Mouse (Mus musculus) intestine, embryonic 15.5 days (tissue): ENCODE data around the gene Nus1. TPM values are rescaled to one million over a fixed set of nuclear protein-coding genes. Genes with fewer than 3 reads are reported as not detected.

ENCODE experiments used
- ATAC-seq: fragments of 200-750 bp; cut with Nextera tagmentation; 2 replicates; pipeline ENCODE4 v1.8.0; 2017; ENCODE audit warnings: moderate TSS enrichment, moderate library complexity
- H3K27ac ChIP-seq: fragments of 300-500 bp; sonication (generic); 2 replicates; pipeline ENCODE4 v1.5.1; 2015; ENCODE audit warnings: mild to moderate bottlenecking, inconsistent platforms
- H3K27me3 ChIP-seq: fragments of 300-500 bp; sonication (generic); replicated peaks from 2 replicates; pipeline ENCODE4 v1.6.1; 2015; ENCODE audit warnings: inconsistent platforms
- H3K36me3 ChIP-seq: fragments of 300-500 bp; sonication (generic); 2 replicates; pipeline ENCODE4 v1.6.1; 2015; ENCODE audit warnings: inconsistent platforms
- H3K4me1 ChIP-seq: fragments of 300-500 bp; sonication (generic); replicated peaks from 2 replicates; pipeline ENCODE4 v1.6.1; 2015; ENCODE audit warnings: inconsistent platforms
- H3K4me2 ChIP-seq: fragments of 300-500 bp; sonication (generic); replicated peaks from 2 replicates; pipeline ENCODE4 v1.6.1; 2015; ENCODE audit warnings: mild to moderate bottlenecking, inconsistent platforms
- H3K4me3 ChIP-seq: fragments of 300-500 bp; sonication (generic); replicated peaks from 2 replicates; pipeline ENCODE4 v1.5.1; 2015; ENCODE audit warnings: inconsistent platforms
- H3K9ac ChIP-seq: fragments of 300-500 bp; sonication (generic); 2 replicates; pipeline ENCODE4 v1.6.1; 2015; ENCODE audit warnings: inconsistent platforms
- H3K9me3 ChIP-seq: fragments of 300-500 bp; sonication (generic); 2 replicates; pipeline ENCODE4 v1.6.1; 2016; ENCODE audit warnings: inconsistent platforms
- WGBS: fragments of 180-500 bp; shearing (Covaris S2); methylation state at CpG from one replicate; pipeline ENCODE4 v1.1.7; 2015; 5-methylcytosine and 5-hydroxymethylcytosine counted together
- polyA plus RNA-seq: library from polyadenylated mRNA; unstranded; fragments of >200 nt; fragmentation: Nextera tagmentation; extraction: Ambion mirVana; gene quantifications from 2 replicates; pipeline ENCODE4 v1.2.1, GENCODE M21; 2015

The Nus1 gene
- polyA plus RNA-seq, 1 experiment from 2014 or later, result 15.7 TPM

GRCm38 (mm10) chr10:52388922-52389430 lies 28.4 kb upstream of the Nus1 start, which contains the start of gene Nepn:
Gene Nepn, plus strand, starts transcription at chr10:52388972.
- no peaks in the 10 kb centered on the region for H3K9me3 ChIP-seq
- no peaks in the 10 kb centered on the region for H3K27me3 ChIP-seq
- no peak within 1 kb of the TSS for H3K27ac ChIP-seq
- H3K9ac ChIP-seq, result no peak within 1 kb of the TSS
- H3K4me2 ChIP-seq, result no peak within 1 kb of the TSS
- WGBS, result 72% methylated on average over 5 of the region's 5 CpGs
- H3K4me3 ChIP-seq, result no peak within 1 kb of the TSS
- H3K36me3 ChIP-seq, result no peaks in the 10 kb centered on the region
- no peak for ATAC-seq
- no peaks in the 10 kb centered on the region for H3K4me1 ChIP-seq

- H3K4me2 ChIP-seq, result no peak overlapping the region
- H3K9ac ChIP-seq, result no peak overlapping the region
- WGBS, result 78% methylated on average over 3 of the region's 3 CpGs
- H3K27me3 ChIP-seq, result no peaks in the 10 kb centered on the region
- H3K4me3 ChIP-seq, result no peak overlapping the region
- H3K4me1 ChIP-seq, result no peaks in the 10 kb centered on the region
- no peak for ATAC-seq
- no peaks in the 10 kb centered on the region for H3K9me3 ChIP-seq
- H3K36me3 ChIP-seq, result no peaks in the 10 kb centered on the region
- H3K27ac ChIP-seq, result no peak overlapping the region
These were observed 27.9 kb upstream of the Nus1 start for GRCm38 (mm10) chr10:52389438-52389837.

DNA sequence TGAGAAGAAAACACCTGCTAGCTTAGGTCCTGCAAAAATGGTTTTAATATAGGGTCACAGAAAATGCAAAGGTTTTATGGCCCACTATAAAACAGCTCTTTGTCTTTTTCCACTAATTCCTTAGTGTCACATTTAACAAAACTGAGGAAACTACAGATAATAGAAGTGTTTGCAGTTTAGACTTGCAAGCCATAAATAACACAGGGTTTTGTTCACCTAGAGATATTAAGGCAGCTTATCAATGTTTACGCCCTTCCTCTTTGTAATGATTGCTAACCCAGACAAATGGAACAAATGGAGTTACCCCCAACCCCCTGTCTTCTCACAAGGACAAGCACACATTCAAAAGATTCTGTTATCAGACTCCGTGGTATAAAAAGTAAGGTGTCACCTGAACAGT lies 26.1 kb upstream of the Nus1 start:
- ATAC-seq, result peak; percentile 62
- WGBS, result 47% methylated on average over 2 of the region's 2 CpGs

DNA sequence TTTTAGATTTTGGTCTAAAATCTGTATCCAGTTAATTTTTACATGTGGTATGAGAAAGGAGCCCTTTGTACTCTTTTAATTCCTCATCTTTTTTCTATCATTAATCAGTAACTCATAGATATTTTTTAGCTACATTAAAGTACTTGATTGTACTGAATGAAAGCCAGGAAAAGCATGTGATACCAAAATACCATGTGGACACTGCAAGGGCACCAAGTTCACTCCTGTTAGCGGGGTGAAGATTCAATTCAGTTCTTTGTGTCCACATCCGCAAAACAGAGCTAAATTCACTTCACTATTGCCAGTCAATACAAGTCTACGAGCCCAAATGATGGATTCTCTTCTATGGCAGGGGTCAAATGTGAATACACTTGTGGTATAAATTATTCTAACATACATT lies 20.7 kb upstream of the Nus1 start:
- WGBS, result 85% methylated on average over 3 of the region's 3 CpGs
- no peak overlapping the region for H3K27ac ChIP-seq
- H3K9me3 ChIP-seq, result no peaks in the 10 kb centered on the region
- H3K9ac ChIP-seq, result no peak overlapping the region
- H3K4me3 ChIP-seq, result no peak overlapping the region
- H3K4me1 ChIP-seq, result no peaks in the 10 kb centered on the region
- no peak for ATAC-seq
- H3K27me3 ChIP-seq, result no peaks in the 10 kb centered on the region
- H3K36me3 ChIP-seq, result no peaks in the 10 kb centered on the region
- H3K4me2 ChIP-seq, result no peak overlapping the region

More for the DNA sequence above, 26.1 kb upstream of the Nus1 start:
- no peaks in the 10 kb centered on the region for H3K36me3 ChIP-seq
- no peak overlapping the region for H3K4me3 ChIP-seq
- H3K9me3 ChIP-seq, result no peaks in the 10 kb centered on the region
- no peak overlapping the region for H3K27ac ChIP-seq
- H3K9ac ChIP-seq, result no peak overlapping the region
- no peaks in the 10 kb centered on the region for H3K27me3 ChIP-seq
- H3K4me2 ChIP-seq, result no peak overlapping the region
- H3K4me1 ChIP-seq, result no peaks in the 10 kb centered on the region

GRCm38 (mm10) chr10:52398715-52399114 lies 18.6 kb upstream of the Nus1 start:
- Histone ChIP-seq H3K27me3 (no peaks in the 10 kb centered on the region), H3K9ac (no peak overlapping the region), H3K4me3 (no peak overlapping the region), H3K4me1 (no peaks in the 10 kb centered on the region), H3K9me3 (no peaks in the 10 kb centered on the region), H3K27ac (no peak overlapping the region), H3K36me3 (no peaks in the 10 kb centered on the region), H3K4me2 (no peak overlapping the region)
- 76% methylated on average over 2 of the region's 2 CpGs for WGBS
- ATAC-seq, result no peak

- Histone ChIP-seq H3K4me1 (no peaks in the 10 kb centered on the region), H3K9ac (no peak overlapping the region), H3K36me3 (no peaks in the 10 kb centered on the region), H3K4me2 (no peak overlapping the region), H3K27ac (no peak overlapping the region), H3K9me3 (no peaks in the 10 kb centered on the region), H3K4me3 (no peak overlapping the region), H3K27me3 (no peaks in the 10 kb centered on the region)
- no peak for ATAC-seq
- 63% methylated on average over 3 of the region's 3 CpGs for WGBS
These were observed 17.6 kb upstream of the Nus1 start for GRCm38 (mm10) chr10:52399722-52400121.

DNA sequence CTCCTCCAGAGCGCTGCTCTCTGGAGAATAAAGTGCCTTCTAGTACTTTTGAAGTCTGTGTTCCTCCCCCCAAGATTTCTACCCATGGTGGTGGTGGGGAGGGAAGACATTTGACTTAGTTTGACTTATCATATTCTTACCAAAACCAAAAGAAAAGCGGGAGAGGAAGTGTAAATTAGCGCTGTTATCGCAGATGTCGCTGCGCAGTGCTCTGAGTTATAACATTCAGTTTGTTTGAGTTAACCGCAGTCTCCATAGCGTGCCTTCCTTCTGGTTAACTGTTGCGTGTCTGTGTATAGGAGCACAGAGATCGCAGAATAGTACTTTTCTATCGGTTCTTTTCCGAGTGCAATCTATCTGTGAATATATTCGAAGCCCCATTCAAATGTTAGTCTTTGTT lies 12.2 kb upstream of the Nus1 start:
- no peak for ATAC-seq
- WGBS, result 74% methylated on average over 13 of the region's 13 CpGs
- no peaks in the 10 kb centered on the region for H3K36me3 ChIP-seq
- no peaks in the 10 kb centered on the region for H3K4me1 ChIP-seq
- H3K9ac ChIP-seq, result no peak overlapping the region
- no peak overlapping the region for H3K27ac ChIP-seq
- no peaks in the 10 kb centered on the region for H3K27me3 ChIP-seq
- no peak overlapping the region for H3K4me3 ChIP-seq
- H3K9me3 ChIP-seq, result no peaks in the 10 kb centered on the region
- H3K4me2 ChIP-seq, result no peak overlapping the region

DNA sequence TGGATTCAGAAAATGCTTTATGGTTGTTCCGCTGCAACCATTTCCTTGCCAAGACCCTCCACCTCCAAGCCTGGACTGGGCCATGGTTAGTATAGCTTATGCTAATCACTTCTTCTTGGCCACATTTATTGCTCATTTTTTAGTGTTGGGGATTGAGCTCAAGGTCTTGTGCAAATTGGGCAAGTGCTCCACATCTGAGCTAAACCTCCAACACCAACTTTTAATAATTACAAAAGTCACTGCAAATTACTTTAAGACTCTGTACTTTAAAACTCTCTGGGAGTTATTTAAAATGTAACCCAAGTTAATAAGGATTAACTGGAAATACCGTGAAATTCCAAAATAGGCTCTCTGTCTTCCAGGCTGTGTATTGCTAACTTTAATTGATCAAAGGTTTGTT lies 9.8 kb upstream of the Nus1 start:
- WGBS, result 85% methylated on average over 2 of the region's 2 CpGs
- no peak overlapping the region for H3K4me3 ChIP-seq
- H3K9ac ChIP-seq, result no peak overlapping the region
- no peaks in the 10 kb centered on the region for H3K36me3 ChIP-seq
- no peak overlapping the region for H3K27ac ChIP-seq
- H3K4me2 ChIP-seq, result no peak overlapping the region
- ATAC-seq, result no peak
- no peaks in the 10 kb centered on the region for H3K9me3 ChIP-seq
- no peaks in the 10 kb centered on the region for H3K27me3 ChIP-seq
- no peaks in the 10 kb centered on the region for H3K4me1 ChIP-seq

- Histone ChIP-seq H3K4me1 (peaks cover 14% of the 10 kb centered on the region), H3K27me3 (no peaks in the 10 kb centered on the region), H3K36me3 (no peaks in the 10 kb centered on the region), H3K9ac (no peak overlapping the region), H3K9me3 (no peaks in the 10 kb centered on the region), H3K27ac (no peak overlapping the region), H3K4me2 (no peak overlapping the region), H3K4me3 (no peak overlapping the region)
- WGBS, result 84% methylated on average over 2 of the region's 2 CpGs
- ATAC-seq, result no peak
These were observed 2.3 kb upstream of the Nus1 start for GRCm38 (mm10) chr10:52415020-52415419.

DNA sequence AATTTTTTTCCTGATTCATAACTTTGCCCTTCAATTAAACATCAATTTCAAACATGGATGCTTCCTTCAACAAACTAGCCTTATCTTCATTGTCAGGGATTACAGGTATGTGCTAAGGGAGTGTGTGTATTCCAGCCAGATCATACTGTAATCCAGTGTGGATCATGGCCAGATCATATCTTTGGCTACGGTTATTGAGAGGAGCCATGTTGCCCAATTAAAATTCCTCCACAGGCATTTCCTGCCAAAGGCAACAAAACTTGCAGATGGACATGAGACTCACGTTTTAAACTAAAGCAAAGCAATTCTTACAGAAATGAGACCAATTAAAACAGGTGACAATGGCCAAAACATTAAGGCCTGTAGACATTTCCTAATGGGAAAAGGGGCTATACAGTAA lies 889 bp upstream of the Nus1 start:
- Histone ChIP-seq H3K4me2 (peak overlapping the region; percentile 62), H3K27me3 (no peaks in the 10 kb centered on the region), H3K36me3 (no peaks in the 10 kb centered on the region), H3K9me3 (no peaks in the 10 kb centered on the region), H3K4me1 (peaks cover 14% of the 10 kb centered on the region), H3K4me3 (peak overlapping the region; percentile 98; the same call in 1 of the 2 replicates), H3K9ac (no peak overlapping the region), H3K27ac (no peak overlapping the region)
- 32% methylated on average over 2 of the region's 2 CpGs for WGBS
- no peak for ATAC-seq

GRCm38 (mm10) chr10:52417998-52418860 lies 882 bp downstream of the Nus1 start:
- WGBS, result 2% methylated on average over 39 of the region's 39 CpGs
- Histone ChIP-seq H3K4me3 (peak overlapping the region; percentile 98), H3K9me3 (no peaks in the 10 kb centered on the region)

DNA sequence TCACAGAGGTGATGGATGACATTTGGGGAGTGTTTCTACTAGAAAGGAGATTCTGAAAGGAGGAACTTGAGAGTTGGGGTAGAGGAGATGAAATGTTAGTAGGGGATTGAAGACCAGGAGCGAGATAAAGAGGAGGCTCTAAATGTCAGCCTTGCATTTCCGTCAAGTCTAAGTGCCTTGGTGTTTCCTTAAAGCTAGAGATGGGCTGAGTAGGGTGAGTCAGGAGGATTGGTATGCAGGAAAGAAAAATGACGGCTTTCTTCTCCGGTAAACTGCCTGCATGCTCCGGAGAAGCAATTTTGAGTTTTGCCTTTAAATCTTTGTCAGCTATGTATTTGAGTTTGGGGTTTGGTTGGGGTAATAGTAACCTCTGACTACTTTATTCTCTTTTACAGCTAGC lies 1.6 kb downstream of the Nus1 start:
- peak overlapping the region; percentile 36 for H3K27ac ChIP-seq
- H3K4me3 ChIP-seq, result peak overlapping the region; percentile 98
- no peaks in the 10 kb centered on the region for H3K27me3 ChIP-seq
- H3K9ac ChIP-seq, result peak overlapping the region; percentile 94; the same call in 1 of the 2 replicates
- H3K36me3 ChIP-seq, result no peaks in the 10 kb centered on the region
- no peaks in the 10 kb centered on the region for H3K9me3 ChIP-seq
- 44% methylated on average over 5 of the region's 5 CpGs for WGBS
- H3K4me1 ChIP-seq, result peaks cover 14% of the 10 kb centered on the region
- ATAC-seq, result no peak
- H3K4me2 ChIP-seq, result peak overlapping the region; percentile 71

More at GRCm38 (mm10) chr10:52417998-52418860, 882 bp downstream of the Nus1 start:
- Histone ChIP-seq H3K4me2 (peak overlapping the region; percentile 71), H3K9ac (peak overlapping the region; percentile 94), H3K27ac (peak overlapping the region; percentile 91), H3K27me3 (no peaks in the 10 kb centered on the region), H3K4me1 (peaks cover 14% of the 10 kb centered on the region), H3K36me3 (no peaks in the 10 kb centered on the region)
- peak; percentile 46 for ATAC-seq

- Histone ChIP-seq H3K27ac (peak overlapping the region; percentile 36; the same call in 1 of the 2 replicates), H3K9me3 (no peaks in the 10 kb centered on the region), H3K4me3 (peak overlapping the region; percentile 98), H3K9ac (no peak overlapping the region), H3K36me3 (no peaks in the 10 kb centered on the region), H3K4me1 (peaks cover 14% of the 10 kb centered on the region), H3K27me3 (no peaks in the 10 kb centered on the region), H3K4me2 (peak overlapping the region; percentile 71)
- WGBS, result 59% methylated on average over 4 of the region's 4 CpGs
- ATAC-seq, result no peak
These were observed 2.1 kb downstream of the Nus1 start for GRCm38 (mm10) chr10:52419402-52419801.
